Mouse (Mus musculus) left cerebral cortex, postnatal 36 days (tissue): ENCODE data around the gene Tada3. TPM values are rescaled to one million over a fixed set of nuclear protein-coding genes. Genes with fewer than 3 reads are reported as not detected.

Experiments used
- DNase-seq, 2 experiments: peaks; one replicate each; pipeline ENCODE4 v3.0.0; 2021 to 2022; ENCODE audit warnings: low spot score in 2 of 2, mixed read lengths in 1 of 2
- intact Hi-C: fragments of 180-260 bp; cut with DNase I; formaldehyde crosslinking; loops from one replicate; pipeline ENCODE4 v1.15.1; 2025
- total RNA-seq, 2 experiments: library from RNA; stranded (reverse); gene quantifications; 2 replicates each; pipeline ENCODE4 v1.2.3; 2021

The Tada3 gene
- total RNA-seq, 2 experiments from 2014 or later, result 52.0 to 55.2 TPM

DNA sequence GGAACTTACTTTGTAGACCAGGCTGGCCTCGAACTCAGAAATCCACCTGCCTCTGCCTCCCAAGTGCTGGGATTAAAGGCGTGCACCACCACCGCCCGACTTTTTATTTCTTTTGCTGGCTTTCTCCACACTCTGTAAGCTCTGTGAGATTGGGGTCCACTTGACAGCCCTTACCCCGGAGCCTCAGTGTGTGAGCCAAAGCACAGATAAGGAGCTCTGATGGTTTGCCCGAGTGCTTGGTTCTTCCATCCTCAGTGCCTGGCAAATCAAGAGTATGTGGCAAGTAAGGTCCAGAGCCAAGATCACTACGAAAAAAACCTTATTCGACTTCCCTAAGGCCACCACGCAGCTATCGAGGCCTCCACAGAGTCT, 14.3 kb upstream of the Tada3 start:
- intact Hi-C loops, result no loop called here

DNA sequence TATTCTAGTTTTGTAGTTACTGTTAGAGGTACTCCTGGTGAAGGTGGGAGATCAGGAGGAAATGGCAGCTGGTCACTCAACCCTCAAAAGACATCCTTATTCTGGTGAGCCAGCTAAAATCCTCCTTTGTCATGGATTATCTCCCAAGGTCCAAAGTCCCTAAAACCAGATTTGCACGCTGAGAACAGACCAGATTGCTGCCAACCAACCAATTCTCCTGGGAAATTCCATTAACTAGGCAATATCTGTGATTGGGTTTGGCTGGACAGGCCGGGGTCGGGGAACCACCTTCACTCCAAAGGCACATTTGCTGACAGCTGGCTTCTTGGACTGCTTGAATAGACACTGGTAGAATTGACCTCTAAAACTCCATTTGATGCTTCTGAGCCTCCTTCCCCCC, 13.0 kb upstream of the Tada3 start:
- DNase-seq, result no peak
- intact Hi-C loops, result no loop called here

More for the DNA sequence above, 14.3 kb upstream of the Tada3 start:
- DNase-seq, result no peak

DNA sequence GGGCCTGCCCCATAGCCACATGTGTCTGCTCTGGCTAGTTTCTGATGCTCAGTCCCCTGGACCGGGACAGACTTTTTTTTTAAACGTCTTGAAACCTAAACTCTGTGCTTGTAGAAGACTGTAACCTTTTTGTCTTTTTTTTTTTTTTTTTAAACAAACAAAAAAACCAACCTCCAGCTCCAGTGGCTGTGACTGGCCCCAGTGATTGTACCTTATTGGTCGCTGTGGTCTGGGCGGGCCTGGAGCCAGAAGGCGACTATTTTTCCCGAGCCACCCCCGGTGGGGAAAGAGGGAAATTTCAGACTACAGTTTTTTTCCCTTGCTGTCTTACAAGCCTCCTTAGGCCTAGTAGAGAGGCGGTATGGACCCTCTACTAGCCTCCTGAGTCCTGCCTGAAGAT, 11.3 kb upstream of the Tada3 start, which contains the start of gene Ttll3:
Gene Ttll3 (plus strand): TSS at position 301 of the 400 bp plus-strand sequence.
- intact Hi-C loops, result no loop called here
- DNase-seq, result no peak

DNA sequence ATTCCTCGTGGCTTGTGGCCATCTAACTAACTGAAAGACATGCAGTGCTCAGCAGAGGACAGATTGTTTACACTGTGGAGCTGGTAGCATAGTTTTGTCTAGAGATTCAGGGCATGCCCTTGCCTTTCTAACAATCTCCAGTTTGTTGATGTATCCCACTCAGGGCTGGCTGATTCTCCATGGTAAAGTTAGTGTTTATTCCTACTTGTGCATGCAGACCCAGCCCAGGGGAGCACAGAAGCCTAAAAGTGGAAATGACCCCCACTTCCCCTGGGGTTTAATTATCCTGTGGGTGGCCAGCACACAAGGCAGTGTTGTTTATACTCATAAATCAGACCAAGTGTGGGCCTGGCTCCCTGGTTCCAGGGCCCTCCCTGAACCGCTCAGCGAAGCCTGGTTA, 8.3 kb upstream of the Tada3 start:
- intact Hi-C loops, result no loop called here
- no peak for DNase-seq

DNA sequence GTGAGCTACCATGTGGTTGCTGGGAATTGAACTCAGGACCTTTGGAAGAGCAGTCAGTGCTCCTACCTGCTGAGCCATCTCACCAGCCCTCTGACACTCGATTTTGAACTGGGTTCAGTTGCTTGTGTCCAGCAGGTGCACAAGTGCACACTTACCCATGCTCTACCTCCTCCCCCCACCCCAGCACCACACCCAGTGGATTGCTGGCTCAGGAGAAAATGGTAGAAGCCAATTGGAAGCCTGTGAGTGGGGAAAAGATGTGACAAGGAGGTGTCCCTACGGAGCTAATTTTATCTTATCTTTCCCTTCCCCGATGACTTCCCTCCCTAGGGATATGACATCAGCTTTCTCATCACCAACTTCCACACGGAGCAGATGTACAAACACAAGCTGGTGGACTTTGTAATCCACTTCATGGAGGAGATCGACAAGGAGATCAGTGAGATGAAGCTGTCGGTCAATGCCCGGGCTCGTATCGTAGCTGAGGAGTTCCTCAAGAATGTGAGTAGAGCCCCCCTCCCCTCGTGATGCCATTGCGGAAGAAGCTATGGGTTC, 7.6 kb upstream of the Tada3 start:
- DNase-seq, result no peak
- intact Hi-C loops, result no loop called here

DNA sequence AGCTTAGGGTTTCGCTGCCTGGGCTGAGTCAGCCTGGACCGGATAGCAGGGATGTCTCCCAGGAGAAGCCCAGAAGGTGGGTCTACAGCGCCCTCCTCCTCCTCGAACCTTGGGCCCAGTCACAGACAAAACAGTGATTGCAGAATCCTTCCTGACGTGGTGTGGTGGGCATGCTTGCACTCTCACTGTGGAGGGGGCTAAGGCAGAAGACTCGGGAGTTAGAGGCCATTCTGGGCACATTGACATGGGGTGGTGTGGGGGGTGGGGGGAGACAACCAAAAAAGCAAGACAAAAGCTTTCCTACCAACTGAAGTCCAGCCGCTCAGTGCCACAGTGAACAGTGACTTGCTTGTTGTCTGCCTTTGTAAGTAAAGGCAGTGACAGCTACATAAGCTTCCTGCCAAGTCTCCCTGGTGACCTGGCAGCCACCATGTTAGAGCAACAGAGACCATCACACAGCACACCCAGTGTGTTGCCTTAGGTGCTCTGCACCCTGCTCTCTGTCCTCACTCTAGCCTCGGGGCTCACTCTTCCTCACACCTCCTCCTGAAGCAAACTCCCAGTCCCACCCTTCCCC, 6.8 kb upstream of the Tada3 start:
- intact Hi-C loops, result no loop called here
- no peak for DNase-seq

DNA sequence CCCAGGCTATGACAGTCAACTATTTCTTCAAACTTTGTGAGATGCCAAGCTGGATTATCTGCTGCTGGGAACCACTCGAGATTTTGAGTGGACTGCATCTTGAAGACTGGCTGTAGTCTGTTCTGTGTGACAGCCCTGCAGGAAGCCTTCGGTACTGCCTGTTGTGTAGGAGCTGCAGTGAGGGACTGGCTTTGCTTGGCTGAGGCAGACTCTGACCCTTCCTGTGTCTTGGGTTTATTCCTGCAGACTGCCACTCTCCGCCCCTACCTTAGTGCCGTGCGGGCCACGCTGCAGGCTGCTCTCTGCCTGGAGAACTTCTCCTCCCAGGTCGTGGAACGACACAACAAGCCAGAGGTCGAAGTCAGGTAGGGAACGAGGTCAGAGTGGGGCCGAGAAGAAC, 2.8 kb upstream of the Tada3 start:
- intact Hi-C loops, result no loop called here
- DNase-seq, result no peak

DNA sequence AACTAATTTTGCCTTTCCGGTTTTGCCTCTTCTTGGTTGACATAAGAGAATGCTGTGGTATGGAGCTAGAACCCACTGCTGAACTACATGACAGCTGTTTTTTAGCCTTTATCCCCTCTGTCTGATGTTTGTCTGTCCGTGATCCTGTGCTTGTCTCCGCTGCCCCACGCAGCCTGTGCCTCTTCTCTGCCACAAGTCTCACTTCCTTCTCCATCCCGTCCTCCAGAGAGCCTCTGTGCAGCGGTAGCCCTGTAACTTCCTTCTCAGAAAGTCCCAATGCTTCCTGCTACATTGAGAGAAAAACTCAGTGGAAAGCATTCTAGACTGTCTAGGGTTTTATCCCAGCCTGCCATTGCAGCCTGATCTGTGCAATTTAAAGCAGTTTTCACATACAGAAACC, 1.6 kb upstream of the Tada3 start:
- intact Hi-C loops, result loop anchor here (2.0 to 5.0 kb wide), 2 partner anchors 37 to 52 kb away; partner anchors contain the start of genes Camk1 and Ogg1
- DNase-seq, result no peak

DNA sequence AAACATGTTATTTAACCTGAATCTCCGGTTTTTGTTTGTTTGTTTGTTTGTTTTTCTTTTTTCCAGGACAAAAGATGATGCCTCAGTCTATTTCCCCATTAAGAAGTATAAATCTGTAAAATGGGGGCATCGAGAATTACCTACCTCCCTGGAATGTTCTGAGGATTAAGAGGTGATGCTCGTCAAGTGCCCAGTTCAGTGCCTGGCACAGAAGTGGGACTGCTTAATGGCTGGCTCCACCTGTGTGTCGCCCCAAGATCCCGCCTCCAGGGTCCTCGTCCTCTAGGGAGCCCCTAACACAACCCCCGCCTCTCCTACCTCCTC, 549 bp downstream of the Tada3 start:
- no peak for DNase-seq
- intact Hi-C loops, result loop anchor here (5.0 kb wide), 1 partner anchor 35 kb away; the partner anchor contains the start of gene Camk1

DNA sequence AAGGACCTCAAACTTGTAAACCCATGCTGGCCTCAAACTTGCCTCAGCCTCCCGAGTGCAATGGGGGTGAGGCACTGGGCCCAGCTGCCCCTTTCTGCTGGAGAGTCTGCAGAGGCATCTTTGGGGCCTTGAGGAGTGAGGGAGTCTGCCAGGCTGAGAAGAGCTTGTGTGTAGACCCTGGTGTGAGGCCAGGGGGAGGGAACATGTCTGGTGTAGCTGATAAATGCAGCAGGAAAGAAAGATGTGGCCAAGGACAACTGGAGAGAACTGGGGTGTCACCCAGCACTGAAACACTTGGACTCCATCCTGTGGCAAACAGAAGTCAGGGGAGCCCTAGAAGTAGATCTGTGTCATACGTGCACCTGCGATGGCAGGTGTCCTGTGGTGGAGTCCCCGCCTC, 4.2 kb downstream of the Tada3 start:
- no peak for DNase-seq
- intact Hi-C loops, result no loop called here

DNA sequence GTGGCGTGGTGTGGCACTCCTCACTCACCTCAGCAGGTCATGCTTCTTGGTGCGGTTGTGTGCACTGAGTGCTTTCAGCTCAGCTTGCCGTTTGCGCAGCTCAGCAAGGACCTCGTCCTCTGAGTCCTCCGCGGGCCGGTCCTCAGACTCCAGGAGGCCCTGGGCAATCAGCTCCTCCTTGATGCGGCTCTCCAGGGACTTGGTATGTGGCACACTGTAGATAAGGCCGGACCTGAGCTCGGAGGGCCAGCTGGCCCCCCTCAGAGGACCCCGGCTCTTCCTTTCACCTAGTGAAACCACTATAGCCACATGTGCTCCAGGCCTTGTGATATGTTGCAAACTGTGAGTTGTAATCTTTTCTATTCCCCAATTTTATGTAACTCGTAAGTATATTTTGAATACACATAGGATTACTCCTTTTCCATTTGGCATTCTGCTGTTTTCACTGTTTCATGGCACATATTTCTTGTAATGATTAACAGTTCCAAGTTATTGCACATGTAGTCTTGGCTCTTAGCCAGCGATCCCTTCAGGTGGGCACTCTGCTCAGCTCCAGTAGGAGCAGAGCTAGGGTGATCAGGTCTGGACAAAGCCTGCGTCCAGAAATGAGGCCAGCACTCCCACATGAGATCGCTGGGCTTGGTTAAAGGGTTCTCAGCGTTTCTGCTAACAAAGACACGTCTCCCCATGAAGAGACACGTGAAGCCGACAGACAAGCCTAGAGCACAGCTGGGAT, 7.3 kb downstream of the Tada3 start:
- DNase-seq, result no peak
- intact Hi-C loops, result no loop called here

DNA sequence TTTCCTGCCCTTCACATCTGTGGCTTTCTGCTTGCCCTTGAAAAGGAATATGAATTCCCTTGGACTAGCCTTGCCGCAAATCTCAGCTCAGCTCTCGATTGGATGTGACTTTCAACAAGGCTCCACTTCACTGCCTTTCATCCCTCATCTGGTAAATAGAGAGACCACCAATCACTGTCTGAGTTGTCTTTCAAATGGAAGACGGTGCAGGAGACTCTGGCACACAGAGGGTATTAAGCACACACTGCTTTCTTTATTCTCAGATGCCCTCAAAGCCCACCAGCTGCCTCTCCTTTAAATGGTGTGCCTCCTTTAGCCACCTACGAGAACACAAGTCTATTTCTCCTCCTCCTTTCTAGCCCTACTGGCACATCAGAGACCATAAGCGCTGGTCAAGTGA, 9.1 kb downstream of the Tada3 start:
- no peak for DNase-seq
- intact Hi-C loops, result no loop called here

DNA sequence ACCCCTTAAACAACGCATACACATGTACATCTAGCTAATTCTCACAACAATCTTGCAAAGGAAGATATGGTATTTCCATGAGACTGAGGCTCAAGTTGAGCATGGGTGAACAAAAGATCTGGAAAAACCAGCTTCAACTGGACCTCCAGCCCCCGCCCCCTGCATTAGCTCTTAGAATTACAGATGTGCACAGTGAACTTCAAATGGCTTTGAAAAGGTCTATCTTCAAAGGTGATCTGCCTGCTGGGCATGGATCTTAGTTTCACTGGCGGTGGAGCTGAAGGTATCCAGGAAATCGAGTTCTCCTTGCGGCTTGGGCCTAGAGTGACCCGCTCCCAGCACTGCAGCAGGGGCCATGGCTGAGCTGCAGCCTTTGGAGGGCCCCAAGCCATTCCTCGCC, 9.6 kb downstream of the Tada3 start:
- intact Hi-C loops, result no loop called here

DNA sequence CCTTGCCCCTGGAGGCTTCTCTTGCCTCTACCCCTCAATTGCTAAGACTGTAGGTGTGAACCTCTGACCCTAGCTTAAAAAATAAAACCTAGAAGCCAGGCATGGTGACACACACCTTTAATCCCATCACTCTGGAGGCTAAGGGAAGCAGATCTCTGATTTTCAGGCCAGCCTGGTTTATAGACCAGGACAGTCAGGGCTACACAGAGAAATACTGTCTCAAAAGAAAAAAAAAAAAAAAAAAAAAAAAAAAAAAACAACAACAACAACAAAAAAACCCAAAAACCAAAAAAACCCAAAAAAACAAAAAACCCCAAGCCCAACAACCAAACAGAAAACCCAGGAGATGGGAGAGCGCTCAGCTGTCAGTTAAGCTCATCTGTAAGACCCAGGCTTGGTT, 10.1 kb downstream of the Tada3 start:
- no peak for DNase-seq
- intact Hi-C loops, result no loop called here

More for the DNA sequence above, 9.6 kb downstream of the Tada3 start:
- DNase-seq, result no peak

DNA sequence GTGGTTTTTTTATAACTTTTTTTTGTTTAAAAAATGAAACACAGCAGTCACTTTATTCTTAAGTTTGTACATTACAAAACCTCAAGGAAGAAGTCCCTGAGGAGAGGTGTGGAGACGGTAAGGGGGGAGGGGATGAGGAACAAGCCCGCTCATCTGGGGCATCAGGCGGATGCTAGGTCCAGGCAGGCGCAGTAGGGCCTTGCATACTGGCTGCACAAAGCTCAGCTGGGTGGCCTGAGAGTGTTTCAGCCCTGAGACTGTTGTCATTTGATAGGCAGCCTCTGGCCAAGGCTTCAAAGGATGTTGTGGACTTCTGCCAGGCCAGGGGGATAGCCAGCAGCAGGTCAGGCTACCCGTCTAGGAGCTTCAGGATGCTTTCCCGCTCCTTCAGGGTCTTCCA, 11.0 kb downstream of the Tada3 start:
- intact Hi-C loops, result no loop called here
- DNase-seq, result no peak

DNA sequence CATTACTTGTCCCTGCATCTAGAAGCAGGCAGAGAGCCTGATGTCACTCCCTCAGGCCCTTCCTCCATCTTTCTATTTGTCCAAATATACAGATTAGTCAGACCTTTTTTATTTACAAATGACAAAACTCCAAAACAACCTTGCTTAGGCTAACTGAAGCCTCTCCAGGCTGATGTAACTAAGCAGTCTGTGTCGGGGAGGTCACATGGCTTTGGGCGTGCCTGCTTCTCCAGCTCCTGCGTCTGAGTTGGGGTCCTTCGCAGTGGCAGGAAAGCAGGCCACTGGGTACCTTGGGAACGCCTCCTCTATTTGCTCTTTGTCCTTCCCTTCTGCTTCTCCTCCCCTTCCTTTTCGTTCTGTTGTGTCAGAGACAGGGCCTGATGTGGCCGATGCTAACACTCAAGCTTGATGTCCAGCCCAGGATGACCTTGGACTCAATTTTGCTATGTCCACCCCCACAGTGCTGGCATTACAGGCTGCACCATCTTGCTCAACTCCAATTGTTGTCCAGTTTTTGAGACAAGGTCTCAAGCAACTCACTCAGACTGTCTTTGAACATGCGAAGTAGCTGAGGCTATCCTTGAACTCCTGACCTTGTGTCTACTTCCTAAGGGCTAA, 13.1 kb downstream of the Tada3 start:
- DNase-seq, result no peak
- intact Hi-C loops, result no loop called here

DNA sequence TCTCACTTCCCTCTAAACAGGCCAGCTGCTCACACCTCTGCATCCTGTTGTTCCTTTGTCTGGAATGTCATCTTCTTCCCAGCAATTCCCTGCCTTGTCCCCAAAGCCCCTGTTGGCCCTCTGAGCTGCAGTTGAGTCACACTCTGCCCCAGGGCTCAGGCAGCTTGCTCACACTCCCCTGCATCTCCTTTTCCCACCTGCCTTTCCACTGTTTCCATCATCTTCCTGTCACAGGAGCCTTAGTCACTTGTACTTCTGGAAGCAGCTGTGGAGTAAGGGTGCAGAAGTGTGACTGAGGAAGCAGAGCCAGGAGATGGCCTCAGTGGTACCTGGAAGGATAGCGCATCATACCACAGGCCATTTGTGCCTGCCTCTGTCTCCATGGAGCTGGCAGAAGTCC, 15.4 kb downstream of the Tada3 start:
- no peak for DNase-seq
- intact Hi-C loops, result no loop called here

DNA sequence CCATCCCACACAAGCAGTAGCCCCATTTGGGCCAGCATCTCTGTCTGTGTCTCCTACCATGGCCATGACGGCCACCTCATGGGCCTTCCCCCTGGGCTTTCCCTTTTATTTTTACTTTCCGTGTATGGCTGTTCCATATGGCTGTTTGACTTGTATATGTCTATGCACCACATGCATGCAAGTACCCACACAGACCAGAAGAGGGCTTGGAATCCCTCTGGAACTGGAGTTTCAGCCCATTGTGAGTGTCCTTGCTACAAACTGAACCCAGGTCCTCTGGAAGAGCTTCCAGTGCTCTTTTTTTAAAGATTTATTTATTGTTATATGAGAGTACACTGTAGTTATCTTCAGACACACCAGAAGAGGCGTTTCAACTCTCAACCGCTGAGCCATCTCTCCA, 16.2 kb downstream of the Tada3 start:
- intact Hi-C loops, result no loop called here
- DNase-seq, result no peak

DNA sequence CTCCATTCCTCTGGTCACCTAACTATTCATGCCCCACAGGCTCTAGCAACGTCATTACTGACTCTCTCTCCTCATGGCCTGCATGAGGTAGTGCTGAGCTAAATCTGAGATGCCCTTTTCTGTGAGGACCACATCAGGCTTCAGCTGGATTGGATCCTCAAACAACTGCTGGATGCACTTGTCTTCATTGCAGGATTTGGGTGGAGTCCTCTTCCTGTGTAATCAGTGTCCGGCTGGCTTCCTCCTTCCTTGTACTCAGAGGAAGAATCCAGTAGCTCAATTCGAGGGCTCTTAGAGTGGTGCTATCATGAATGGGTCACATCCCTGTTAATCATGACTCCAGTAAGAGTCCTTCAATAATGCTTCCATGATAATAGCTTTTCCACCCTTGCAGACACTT, 24.0 kb downstream of the Tada3 start:
- intact Hi-C loops, result no loop called here
- no peak for DNase-seq

DNA sequence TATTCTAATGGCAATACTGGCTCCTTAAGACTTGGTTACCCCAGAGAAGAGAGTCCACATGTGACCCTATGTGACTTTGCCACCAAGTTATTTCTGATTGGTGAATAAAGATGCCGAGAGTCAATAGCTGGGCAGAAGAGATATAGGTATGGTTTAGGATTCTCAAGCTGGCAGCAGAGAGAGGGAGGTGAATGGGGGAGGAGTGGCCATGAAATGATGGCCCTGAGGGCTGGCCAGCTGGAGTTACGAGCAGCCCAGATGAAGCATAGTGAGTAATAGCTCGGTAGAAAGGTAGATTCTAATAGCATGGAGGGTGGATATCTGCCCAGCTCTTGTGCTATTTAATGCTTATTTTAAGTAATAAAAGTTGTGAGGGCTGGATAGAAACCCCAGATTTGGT, 24.9 kb downstream of the Tada3 start:
- intact Hi-C loops, result no loop called here
- DNase-seq, result no peak

DNA sequence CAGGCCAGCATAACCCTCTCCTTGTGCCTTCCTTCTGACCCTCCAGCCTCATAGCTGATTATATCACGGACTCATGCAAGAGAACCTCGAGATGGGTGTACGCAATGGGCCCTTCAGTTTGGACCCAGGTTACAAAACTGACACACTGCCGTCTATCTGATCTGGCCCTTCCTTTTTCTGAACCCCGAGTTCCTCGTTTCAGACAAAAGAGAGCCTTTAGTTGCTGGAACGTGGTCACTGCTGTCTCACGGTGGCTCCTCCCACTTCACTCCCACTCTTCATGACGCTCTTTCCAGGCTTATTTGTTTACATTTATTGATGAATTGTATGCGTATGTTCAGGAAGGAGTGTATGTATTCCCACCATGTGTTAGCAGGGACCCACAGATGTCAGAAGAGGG, 26.0 kb downstream of the Tada3 start:
- intact Hi-C loops, result no loop called here

More for the DNA sequence above, 26.0 kb downstream of the Tada3 start:
- no peak for DNase-seq
